8 mouse cellular contexts compared by ENCODE assay signal in genomic region chr9:32539321-32539761, GRCm38 (mm10). TPM values are rescaled to one million over a fixed set of nuclear protein-coding genes. Genes with fewer than 3 reads are reported as not detected.
DNase-seq lines count a peak whose midpoint lies in the region; ATAC-seq and TF ChIP-seq lines count a peak whose summit lies in the region.

No protein-coding gene starts in this region.

- no peak for TF ChIP-seq CTCF in bone marrow, adult 2 months (IDR thresholded peaks at IDR 0.05; ENCODE audit: control insufficient read depth, insufficient read depth, low read length)

- no peak overlapping the region for H3K9ac ChIP-seq in intestine, embryonic 16.5 days (ENCODE audit: low read depth, low read length)
- H3K9ac ChIP-seq in neural tube, embryonic 12.5 days = no peak overlapping the region

- DNase-seq in heart, embryonic 10.5 days (ENCODE audit: low spot score) = no peak
- no peak for DNase-seq in heart, postnatal 25 days (ENCODE audit: low spot score)
- no peak for DNase-seq in embryo, embryonic 10 days (ENCODE audit: low spot score)
- no peak for DNase-seq in frontal cortex, postnatal 25 days (ENCODE audit: low spot score in 2 of 2)
- no peak for DNase-seq in left cerebral cortex, postnatal 4 days

- H3K9me3 ChIP-seq in heart, embryonic 10.5 days = no peaks in the 10 kb centered on the region
- H3K9me3 ChIP-seq in intestine, embryonic 16.5 days (ENCODE audit: control insufficient read depth, low read length) = no peaks in the 10 kb centered on the region
- no peaks in the 10 kb centered on the region for H3K9me3 ChIP-seq in neural tube, embryonic 12.5 days

- no peaks in the 10 kb centered on the region for H3K36me3 ChIP-seq in heart, embryonic 10.5 days
- no peaks in the 10 kb centered on the region for H3K36me3 ChIP-seq in intestine, embryonic 16.5 days (ENCODE audit: control insufficient read depth, insufficient read depth, low read length)
- H3K36me3 ChIP-seq in neural tube, embryonic 12.5 days = no peaks in the 10 kb centered on the region

- H3K27me3 ChIP-seq in heart, embryonic 10.5 days (ENCODE audit: insufficient read depth, poor library complexity, severe bottlenecking) = peaks cover 54% of the 10 kb centered on the region
- H3K27me3 ChIP-seq in intestine, embryonic 16.5 days (replicated peaks; ENCODE audit: control insufficient read depth, insufficient read depth, low read length) = peaks cover 19% of the 10 kb centered on the region; the same call in 1 of the 2 replicates
- H3K27me3 ChIP-seq in neural tube, embryonic 12.5 days (replicated peaks) = peaks cover 60% of the 10 kb centered on the region

- ATAC-seq in intestine, embryonic 16.5 days = 0 out of 2 replicates have a peak, but pooled peaks have one; percentile 27
- no peak for ATAC-seq in neural tube, embryonic 12.5 days (ENCODE audit: low FRiP score, low read depth)

- 0 out of 2 replicates have a peak overlapping the region, but pooled peaks have one; percentile 91 for H3K4me2 ChIP-seq in intestine, embryonic 16.5 days (ENCODE audit: low read depth, low read length)
- peak overlapping the region; percentile 97 for H3K4me2 ChIP-seq in neural tube, embryonic 12.5 days (replicated peaks)

- peaks cover 43% of the 10 kb centered on the region for H3K4me1 ChIP-seq in heart, embryonic 10.5 days
- peaks cover 6% of the 10 kb centered on the region; the same call in 1 of the 2 replicates for H3K4me1 ChIP-seq in bone marrow, adult 2 months (ENCODE audit: control insufficient read depth, insufficient read depth, low read length)
- peaks cover 13% of the 10 kb centered on the region for H3K4me1 ChIP-seq in intestine, embryonic 16.5 days (ENCODE audit: control insufficient read depth, insufficient read depth, low read length)
- peaks cover 41% of the 10 kb centered on the region for H3K4me1 ChIP-seq in neural tube, embryonic 12.5 days

- WGBS in heart, embryonic 10.5 days = 32% methylated on average over 3 of the region's 3 CpGs
- WGBS in bone marrow, adult 2 months = 1% methylated on average over 3 of the region's 3 CpGs
- WGBS in intestine, embryonic 16.5 days = 41% methylated on average over 3 of the region's 3 CpGs
- 31% methylated on average over 3 of the region's 3 CpGs for WGBS in neural tube, embryonic 12.5 days

- no peak overlapping the region; the same call in 1 of the 2 replicates for H3K27ac ChIP-seq in heart, embryonic 10.5 days
- peak overlapping the region; percentile 77 for H3K27ac ChIP-seq in bone marrow, adult 2 months (ENCODE audit: control insufficient read depth, insufficient read depth, low read depth, low read length, poor library complexity)
- no peak overlapping the region for H3K27ac ChIP-seq in intestine, embryonic 16.5 days (ENCODE audit: low read length)
- no peak overlapping the region for H3K27ac ChIP-seq in neural tube, embryonic 12.5 days

- intact Hi-C loops in heart, postnatal 25 days (cut with DNase I) = no loop called here
- intact Hi-C loops in left cerebral cortex, postnatal 4 days (cut with DNase I) = no loop called here

- peak overlapping the region; percentile 72 for H3K4me3 ChIP-seq in heart, embryonic 10.5 days
- H3K4me3 ChIP-seq in bone marrow, adult 2 months (replicated peaks; ENCODE audit: control insufficient read depth, low read depth, low read length) = peak overlapping the region; percentile 72
- H3K4me3 ChIP-seq in intestine, embryonic 16.5 days (ENCODE audit: low read length) = 0 out of 2 replicates have a peak overlapping the region, but pooled peaks have one; percentile 3
- no peak overlapping the region; the same call in 1 of the 2 replicates for H3K4me3 ChIP-seq in neural tube, embryonic 12.5 days

- no peak for TF ChIP-seq POLR2A in bone marrow, adult 2 months (IDR thresholded peaks at IDR 0.05; ENCODE audit: borderline replicate concordance, control insufficient read depth, low read depth, low read length)

RNA-seq across cellular contexts. Expression of gene Fli1, which starts 3.3 kb away (rescaled TPM):
- polyA plus RNA-seq in heart, embryonic 10.5 days (2016; fragmentation: Nextera tagmentation; extraction: Ambion mirVana) = 17.5 and 20.8 TPM in 2 replicates
- total RNA-seq in heart, postnatal 25 days (2021) = 10 to 100 TPM; 26.4 to 28.2 TPM
- 17.4 and 33.9 TPM in 2 replicates for polyA plus RNA-seq in bone marrow, adult 2 months (2011; ENCODE audit: insufficient read depth, insufficient read length, low replicate concordance, missing spikeins)
- 10.1 and 10.3 TPM in 2 replicates for polyA plus RNA-seq in intestine, embryonic 16.5 days (2015; fragmentation: Nextera tagmentation; extraction: Ambion mirVana)
- 15.4 and 18.6 TPM in 2 replicates for polyA plus RNA-seq in neural tube, embryonic 12.5 days (2016; fragmentation: Nextera tagmentation; extraction: Ambion mirVana)
- total RNA-seq in left cerebral cortex, postnatal 4 days (2021) = 1 to 10 TPM; 8.5 to 10.0 TPM
